Mouse (Mus musculus): ENCODE data around the gene Sult1c2.
"Not testable (repeated sequence)": the region's sequence is repeated elsewhere in the genome, so short reads cannot be mapped to it uniquely, and the experiment has no call there.

The Sult1c2 gene

GRCm38 (mm10) chr17:53846206-53846605 is at the start of gene Sult1c2:
Gene Sult1c2, minus strand, starts transcription at chr17:53846339.
- no peak for DNase-seq (ENCODE audit: low spot score in 2 of 2)

DNA sequence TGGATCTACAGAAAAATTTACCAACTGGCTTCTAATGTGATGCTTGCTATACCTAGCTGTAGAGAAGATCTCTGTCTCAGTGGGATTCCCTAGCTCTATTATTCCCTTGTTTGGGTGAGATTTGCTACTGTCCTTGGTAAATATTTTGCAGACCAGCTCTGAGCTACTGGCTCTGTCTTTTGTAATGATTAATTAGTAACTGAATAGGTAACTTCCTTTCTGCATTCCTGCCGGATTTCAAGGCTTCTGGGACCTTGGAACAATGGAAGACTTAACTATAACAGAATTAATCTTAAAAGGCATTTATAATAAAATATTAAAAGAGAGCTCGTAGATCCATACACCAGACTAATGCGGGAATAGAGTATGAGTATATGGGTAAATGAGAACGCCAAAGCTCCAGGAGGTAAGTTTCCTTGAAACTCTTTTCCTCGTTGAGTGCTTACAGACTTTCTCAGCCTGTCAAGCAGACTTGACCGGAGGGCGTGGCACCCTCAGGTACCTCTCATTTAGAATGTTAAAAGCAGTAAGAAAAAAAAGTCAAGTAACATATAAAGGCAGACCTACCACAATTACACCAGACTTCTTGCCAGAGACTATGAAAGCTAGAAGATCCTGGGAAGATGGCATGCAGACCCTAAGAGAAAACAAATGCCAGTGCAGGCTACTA is 33.0 kb upstream of the Sult1c2 start:
- DNase-seq (ENCODE audit: low spot score in 2 of 2) = not testable (repeated sequence)

DNA sequence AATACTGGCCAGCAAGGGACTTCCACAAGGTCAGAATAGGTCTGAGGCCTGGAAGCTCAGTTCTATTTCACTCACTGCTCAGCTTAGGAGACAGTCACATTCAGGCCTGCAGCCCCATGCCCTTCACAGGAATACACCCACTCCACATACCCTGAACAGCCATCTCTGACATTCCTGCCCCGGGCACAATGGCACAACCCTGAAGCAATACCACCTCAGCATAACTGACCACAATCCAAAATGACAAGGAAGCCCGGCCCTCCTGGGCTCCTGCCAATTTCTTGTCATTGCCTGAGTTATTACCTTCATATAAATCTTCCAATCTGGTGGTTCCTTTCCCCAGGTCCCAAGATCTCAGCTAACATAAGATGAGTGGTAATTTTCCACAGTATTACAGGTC is 28.3 kb upstream of the Sult1c2 start:
- no peak for DNase-seq (ENCODE audit: low spot score in 2 of 2)

- DNase-seq (ENCODE audit: low spot score in 2 of 2) = no peak
Measured at GRCm38 (mm10) chr17:53872192-53872591, 26.1 kb upstream of the Sult1c2 start.

- DNase-seq (ENCODE audit: low spot score in 2 of 2) = no peak
Measured at GRCm38 (mm10) chr17:53869931-53870330, 23.8 kb upstream of the Sult1c2 start.

DNA sequence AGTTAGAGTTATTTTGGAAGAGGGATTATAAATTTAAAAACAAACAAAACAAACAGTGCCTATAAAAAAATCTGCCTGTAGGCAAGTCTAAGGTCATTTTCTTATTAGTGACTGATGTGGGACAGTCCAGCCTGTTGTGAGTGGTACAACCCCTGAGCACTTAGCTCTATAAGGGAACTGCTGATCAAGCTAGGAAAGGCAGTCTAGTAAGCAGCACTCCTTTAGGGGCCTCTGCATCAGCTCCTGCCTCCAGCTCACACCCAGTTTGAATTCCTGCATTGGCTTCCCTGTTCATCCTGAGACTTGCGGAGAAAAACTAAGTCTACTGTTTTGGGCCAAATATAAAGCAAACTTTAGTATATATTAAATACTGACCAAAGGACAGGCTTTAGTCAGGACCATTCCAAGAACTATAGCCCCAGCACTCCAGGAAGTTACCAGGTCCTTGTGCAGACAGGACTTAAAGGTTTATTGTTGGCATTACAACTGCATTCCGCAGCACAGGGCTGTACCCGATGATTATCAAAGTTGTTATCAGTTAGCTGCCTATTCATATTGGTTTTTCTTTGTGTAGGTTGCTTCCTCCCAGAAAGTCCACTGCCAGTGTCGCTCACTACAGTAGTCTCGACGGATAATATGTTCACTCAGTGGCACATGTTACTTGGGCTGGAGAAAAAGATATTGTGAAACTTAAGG is 19.3 kb upstream of the Sult1c2 start:
- no peak for DNase-seq (ENCODE audit: low spot score in 2 of 2)

DNA sequence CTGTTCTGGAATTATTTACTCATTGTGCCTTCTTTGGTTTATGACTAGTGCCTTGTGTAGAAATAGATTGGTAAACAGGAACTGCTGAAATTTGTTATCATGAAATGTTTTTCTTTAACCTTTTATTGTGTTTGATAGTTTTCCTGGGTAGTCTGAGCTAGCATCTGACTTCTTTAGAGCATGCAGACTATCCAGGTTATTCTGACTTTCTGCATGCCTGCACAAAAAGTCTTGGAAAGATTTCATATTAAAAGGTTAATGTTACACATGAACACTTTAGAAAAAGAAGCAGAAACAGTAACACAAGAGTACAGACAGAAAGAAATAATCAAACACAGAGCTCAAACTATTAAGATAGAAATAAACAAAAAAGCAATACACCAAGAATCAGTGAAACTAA is 14.4 kb upstream of the Sult1c2 start:
- DNase-seq (ENCODE audit: low spot score in 2 of 2) = no peak

- no peak for DNase-seq (ENCODE audit: low spot score in 2 of 2)
Measured at GRCm38 (mm10) chr17:53854992-53855391, 8.9 kb upstream of the Sult1c2 start.

- no peak for DNase-seq (ENCODE audit: low spot score in 2 of 2)
Measured at GRCm38 (mm10) chr17:53845796-53846195, 343 bp downstream of the Sult1c2 start.

- no peak for DNase-seq (ENCODE audit: low spot score in 2 of 2)
Measured at GRCm38 (mm10) chr17:53833366-53833765, 12.8 kb downstream of the Sult1c2 start.

DNA sequence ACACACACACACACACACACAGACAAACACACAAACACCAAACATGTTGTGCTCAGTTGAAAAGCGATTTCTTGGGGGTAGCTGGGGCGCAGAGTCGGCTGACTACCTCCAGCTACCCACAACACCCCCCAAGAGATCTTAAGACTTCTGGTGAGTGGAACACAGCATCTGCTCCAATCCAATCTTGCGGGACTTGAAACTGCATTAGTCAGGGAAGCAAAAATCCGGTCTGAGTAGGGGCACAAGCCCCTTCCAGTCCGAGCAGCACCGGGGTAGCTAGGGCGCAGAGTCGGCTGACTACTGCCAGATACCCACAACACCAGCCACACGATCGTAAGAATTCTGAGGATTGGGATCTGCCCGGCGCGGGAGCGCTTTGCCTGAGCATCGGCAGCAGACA is 42.2 kb downstream of the Sult1c2 start:
- DNase-seq (ENCODE audit: low spot score in 2 of 2) = not testable (repeated sequence)

- no peak for DNase-seq (ENCODE audit: low spot score in 2 of 2)
Measured at GRCm38 (mm10) chr17:53783381-53783780, 62.8 kb downstream of the Sult1c2 start.
